Mouse (Mus musculus): ENCODE measurements at regions not wholly inside any gene's neighbourhood (a gene's known extent, or its start where the extent isn't known, plus 50 kb on each side); places are given as distances from the start of the nearest gene placed in this dataset.

DNA sequence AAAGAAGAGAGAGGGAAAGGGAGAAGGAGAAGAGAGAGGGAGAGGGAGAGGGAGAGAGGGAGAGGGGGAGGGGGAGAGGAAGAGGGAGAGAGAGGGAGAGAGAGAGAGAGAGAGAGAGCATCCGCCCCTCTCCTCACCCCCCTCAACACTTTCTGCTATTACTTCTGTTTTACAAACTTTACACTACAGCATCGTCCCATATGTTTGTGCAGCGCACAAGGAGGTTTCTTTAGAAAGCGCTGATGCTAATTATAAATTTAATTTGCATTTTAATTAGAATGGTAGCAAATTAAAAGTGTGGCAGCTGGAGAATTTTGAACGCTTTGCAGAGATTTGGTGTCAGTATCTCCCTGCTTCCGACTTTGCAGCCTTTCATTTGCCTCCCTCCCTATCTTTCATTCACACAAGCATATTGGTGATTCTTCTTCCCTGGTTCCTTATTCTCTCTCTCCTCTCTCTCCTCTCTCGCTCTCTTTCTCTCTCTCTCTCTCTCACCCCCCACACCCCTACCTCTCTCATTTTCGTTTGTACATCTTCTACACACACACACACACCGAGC lies 476.0 kb downstream of the Nr2f2 start:
- no peak for ATAC-seq (replicated peaks; ENCODE audit: low read depth, poor library complexity, severe bottlenecking)

DNA sequence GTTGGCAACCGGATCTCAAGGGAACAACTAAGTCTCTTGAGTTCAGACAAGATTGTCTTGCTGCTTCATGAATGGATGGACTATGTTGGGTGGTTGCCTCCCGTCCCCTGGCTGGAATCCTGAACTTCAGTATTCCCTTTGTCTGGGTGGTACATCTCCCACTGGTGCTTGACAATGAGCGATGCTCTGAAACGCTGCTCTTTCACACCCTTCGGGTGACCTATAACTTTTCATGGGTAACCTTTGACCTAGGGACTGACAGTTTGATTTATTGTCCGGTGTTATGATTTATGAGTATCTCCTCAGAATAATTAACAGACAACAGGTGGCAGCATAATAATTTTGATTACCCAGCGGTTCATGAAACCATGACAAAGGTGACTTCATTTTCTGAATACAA lies 478.3 kb downstream of the Nr2f2 start:
- ATAC-seq (replicated peaks; ENCODE audit: low read depth, poor library complexity, severe bottlenecking) = no peak

DNA sequence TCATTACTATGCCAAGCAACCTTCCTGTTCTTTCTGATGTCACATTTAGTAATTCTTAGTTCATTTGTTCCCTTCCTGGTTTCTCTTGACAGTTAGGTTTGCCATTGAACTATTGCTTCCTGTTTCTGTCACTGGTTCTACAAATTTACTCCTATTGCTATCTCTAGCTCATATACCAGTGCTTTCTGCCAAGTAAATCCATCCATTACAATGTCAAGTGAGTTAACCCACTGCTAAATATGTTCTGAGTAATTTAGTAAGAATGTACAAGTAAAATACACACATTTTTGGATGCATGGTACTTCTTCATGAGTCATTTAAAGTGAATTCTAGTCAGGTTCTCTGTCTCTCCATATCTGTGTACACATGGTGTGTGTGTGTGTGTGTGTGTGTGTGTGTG lies 489.5 kb downstream of the Nr2f2 start:
- no peak for ATAC-seq (replicated peaks; ENCODE audit: low read depth, poor library complexity, severe bottlenecking)

DNA sequence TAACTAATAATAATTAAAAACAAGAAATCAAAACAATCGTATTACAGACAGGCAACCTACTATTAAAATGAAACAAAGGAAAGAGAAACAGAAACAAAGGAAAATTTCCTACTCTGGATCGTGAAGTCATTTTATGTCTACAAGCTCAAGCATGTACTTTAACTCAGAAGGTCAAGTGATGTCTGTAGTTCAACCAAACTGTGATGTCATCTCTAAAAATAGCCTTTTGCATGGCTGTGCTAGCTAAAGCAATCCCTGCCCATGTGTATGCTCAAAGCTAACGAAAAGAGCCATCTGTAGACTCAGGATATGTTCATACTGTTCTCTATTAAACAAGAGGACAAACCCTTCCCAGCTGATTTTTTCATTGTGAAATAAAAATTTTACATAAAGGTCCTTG lies 500.7 kb downstream of the Nr2f2 start:
- no peak for ATAC-seq (replicated peaks; ENCODE audit: low read depth, poor library complexity, severe bottlenecking)

DNA sequence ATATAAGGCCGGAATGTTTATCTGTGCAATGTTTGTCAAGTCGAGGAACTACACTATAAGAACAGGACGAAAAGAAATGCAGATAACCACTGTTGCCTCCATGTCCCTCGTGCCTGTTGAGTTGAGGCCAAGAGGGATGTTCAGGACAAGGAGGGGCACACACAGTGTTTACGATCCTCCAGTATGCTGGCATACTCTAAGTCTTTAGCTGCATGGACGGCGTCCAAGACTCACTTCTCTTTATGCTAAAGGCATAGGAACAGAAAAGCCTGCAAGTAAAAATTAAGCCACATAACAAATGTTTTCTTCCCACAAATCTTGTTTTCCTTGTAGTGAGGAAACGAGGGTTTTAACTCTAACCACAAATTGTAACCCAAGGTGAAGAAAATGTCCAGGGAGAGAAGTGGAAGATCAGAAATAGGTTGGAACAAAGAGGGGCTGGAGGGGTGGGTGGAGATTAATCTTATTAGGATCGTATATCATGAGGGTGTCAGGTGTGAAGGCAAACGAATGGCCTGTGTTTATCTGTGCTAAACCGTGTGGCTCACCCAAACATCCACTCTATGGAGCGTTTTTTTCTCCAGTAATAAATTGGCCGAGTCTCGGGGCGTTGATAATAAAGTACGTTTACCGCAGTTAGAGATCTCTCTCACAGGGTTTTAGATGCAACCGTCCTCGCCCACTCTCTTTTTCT lies 521.8 kb downstream of the Nr2f2 start:
- ATAC-seq (replicated peaks; ENCODE audit: low read depth, poor library complexity, severe bottlenecking) = no peak

DNA sequence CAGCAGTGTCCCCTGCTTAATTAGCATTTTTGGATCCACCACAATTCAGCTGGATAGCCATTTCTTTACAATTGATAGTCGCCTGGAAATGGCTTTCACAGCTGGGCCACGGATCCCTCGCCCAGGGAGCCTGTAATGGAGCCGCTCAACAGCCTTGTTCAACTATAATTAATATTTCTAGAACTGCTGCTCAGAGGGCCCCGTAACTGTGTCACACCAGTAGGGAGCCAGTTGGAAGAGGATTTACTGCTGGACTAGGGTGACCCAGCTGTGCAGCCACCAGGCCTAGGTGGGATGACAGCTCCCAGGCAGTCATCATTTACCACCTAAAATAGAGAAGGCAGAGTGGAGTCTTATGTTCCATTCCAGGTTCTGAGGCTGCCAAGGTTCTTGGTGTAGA lies 529.2 kb downstream of the Nr2f2 start:
- no peak for ATAC-seq (replicated peaks; ENCODE audit: low read depth, poor library complexity, severe bottlenecking)

DNA sequence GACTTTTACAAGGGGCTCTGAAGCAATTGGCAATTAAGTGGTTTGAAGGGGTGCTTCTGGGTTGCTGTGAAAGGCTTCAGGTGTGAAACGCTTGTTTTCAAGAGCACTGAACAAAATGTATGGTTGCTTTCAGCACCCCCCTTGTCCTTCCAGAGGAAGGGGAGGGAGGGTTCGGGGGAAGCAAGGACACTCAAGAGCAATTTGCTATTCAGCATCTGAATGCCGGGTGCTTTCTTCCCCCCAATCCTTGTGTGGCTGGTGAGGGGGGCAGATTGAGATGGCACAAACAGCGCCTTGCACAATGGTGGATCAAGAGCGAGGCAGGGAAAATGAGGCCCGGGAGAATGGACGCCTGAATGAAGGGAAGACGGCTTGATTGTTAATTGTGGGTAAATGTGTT lies 539.3 kb downstream of the Nr2f2 start:
- no peak for ATAC-seq (replicated peaks; ENCODE audit: low read depth, poor library complexity, severe bottlenecking)

DNA sequence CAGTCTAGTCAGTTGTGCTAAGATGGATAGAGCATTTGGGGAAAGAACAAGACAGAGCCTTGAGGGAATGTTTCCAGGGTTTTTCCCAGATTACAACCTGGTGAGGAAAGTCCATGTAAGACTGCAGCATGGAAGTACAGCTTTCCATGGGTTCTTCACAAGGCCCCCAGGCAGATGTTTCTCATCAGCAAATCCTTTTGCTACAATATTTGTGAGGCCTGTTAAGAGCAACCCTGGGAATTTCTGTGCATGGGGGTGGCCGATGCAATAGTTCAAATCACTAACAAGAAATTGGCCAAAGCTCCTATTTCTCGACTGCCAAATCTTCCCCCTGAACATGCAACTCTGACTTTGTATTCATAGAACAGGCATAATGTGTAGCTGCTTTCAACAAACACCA lies 546.0 kb downstream of the Nr2f2 start:
- no peak for ATAC-seq (replicated peaks; ENCODE audit: low read depth, poor library complexity, severe bottlenecking)

DNA sequence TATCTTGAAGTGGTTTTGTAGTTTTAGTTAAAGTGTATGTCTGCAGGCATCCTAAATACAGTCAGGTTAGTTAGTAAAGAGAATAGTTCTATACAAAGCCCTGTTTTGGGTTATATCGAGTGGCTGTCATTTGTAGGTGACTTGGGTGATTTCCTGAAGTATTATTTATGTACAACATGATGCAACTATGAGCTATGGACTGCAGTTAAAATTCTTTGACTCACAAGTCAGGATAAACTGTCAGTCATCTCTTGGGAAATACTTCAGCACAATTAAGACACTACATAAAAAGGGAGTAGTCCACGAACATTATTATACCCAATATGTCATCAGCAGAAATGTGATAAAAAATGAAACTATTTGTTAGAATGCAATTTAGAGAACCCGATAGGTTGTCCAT lies 554.2 kb downstream of the Nr2f2 start:
- no peak for ATAC-seq (replicated peaks; ENCODE audit: low read depth, poor library complexity, severe bottlenecking)

DNA sequence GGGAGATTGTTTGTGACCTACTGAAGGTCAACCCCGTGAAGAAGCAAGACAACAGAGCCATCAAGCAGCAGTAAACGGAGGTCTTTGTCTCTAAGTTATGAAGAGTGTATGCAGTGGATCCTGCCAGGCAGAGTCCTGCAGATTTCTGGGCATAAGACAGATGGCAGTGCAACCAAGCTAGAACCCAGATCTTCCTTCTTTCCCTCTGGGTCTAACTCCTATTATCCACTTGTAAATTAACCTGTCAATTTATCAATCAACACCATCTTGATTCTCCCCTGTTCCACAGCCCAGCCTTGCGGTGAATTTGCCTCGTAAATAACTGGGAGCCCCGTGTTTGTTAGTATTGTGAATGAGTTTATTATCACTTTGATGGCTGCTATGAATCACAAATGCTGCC lies 555.7 kb downstream of the Nr2f2 start:
- ATAC-seq (replicated peaks; ENCODE audit: low read depth, poor library complexity, severe bottlenecking) = no peak

DNA sequence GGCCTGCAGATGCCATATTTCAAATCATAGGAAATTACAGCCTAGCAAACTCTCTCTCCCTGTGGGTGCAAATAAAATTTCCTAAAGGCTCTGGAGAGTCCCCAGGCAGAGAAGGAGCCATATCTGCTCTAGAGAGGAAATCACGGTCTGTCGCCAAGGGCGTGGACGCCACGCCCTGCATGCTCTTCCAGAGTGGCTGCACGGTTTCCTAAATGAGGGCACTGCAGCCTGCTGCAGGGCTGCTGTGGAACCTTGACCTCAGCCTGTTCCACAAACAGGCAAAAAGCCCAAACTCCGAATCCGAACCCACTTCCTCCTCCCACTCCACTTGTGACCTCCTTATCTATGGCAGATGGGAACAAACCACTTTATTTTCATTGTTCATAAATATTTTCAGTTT lies 559.3 kb downstream of the Nr2f2 start:
- no peak for ATAC-seq (replicated peaks; ENCODE audit: low read depth, poor library complexity, severe bottlenecking)

DNA sequence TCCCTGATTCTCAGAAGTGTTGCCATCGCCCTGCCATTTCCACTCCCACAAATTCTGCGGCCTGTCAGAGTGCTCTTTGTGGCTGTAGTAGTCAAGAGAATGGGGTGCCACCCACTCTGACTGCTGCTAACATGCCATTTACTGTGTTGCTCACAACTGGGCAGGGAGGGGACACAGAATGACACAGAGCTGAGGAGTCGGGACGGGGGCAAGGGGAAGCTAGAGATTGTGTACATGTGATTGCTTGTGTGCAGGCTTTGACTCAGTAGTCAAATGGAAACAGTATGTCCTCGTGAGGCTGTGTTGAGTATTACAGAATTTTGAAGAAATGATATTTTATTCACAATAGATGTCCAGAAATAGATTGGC lies 595.6 kb downstream of the Nr2f2 start:
- ATAC-seq (replicated peaks; ENCODE audit: low read depth, poor library complexity, severe bottlenecking) = no peak

DNA sequence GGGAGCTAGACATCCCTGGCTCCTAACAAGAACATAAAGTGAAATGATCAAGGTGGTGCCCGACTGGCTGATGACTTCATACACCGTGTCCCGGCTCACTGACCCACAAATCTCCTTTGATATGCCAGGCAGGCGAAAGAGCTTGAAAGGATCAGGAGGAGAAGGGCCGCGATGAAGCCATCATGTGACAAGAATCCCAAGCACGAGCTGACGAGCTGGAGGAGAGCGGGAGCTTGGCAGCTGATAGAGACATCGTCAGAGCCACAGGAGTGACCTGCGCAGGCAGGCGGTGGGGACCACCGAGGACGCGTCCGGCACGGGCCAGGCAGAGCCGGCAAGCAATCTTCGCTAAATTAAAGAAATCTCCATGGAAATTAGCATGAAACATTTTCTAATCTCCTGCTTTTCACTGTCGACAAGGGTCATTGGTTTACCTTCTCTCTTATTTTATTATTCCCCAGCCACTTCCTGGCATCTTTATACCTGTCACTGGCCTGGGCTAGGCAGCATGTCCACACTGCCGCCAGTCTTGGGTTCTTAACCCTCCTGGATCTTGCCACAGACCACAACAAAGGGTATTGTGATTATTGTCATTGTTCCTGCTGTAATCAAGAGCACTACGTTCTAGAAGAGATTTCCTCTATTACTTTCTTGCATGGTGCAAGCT lies 596.1 kb downstream of the Nr2f2 start:
- no peak for ATAC-seq (replicated peaks; ENCODE audit: low read depth, poor library complexity, severe bottlenecking)

DNA sequence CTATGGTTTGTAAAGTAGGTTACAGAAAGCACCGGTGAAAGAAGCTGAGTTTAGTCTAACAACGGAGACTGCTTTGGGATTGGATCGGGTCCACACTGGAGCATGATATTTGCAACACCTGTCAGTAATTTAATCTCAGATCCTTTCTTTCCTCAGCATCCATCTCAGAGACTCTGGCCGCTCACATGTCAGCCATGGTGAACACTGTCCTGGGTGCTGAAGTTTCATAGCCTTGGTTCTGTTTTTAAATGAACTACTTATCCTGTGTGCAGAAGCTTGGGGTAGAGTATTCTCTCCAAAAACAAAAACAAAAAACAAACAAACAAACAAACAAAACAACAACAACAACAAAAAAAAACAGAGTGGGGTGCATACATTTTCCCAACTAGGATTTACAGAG lies 600.1 kb downstream of the Nr2f2 start:
- ATAC-seq (replicated peaks; ENCODE audit: low read depth, poor library complexity, severe bottlenecking) = no peak

DNA sequence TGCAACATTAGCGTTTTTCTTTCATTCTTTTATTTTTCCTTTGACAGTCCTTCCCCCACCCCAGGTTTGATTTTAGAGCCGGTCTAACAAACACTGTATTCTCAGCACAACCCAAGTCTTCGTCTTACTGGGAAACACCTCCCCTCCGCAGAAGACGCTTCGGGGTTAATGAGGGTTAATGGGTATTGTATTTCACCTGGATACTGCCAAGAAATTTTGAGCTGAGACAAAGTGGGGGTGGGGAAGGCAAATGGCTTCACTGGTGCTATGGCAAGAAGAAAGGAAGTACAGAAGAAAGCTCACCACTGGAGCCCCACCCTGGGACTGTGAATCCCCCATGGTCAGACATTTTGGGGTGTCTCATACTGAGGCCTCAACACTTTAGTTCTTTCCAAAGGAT lies 626.0 kb downstream of the Nr2f2 start:
- no peak for ATAC-seq (replicated peaks; ENCODE audit: low read depth, poor library complexity, severe bottlenecking)

DNA sequence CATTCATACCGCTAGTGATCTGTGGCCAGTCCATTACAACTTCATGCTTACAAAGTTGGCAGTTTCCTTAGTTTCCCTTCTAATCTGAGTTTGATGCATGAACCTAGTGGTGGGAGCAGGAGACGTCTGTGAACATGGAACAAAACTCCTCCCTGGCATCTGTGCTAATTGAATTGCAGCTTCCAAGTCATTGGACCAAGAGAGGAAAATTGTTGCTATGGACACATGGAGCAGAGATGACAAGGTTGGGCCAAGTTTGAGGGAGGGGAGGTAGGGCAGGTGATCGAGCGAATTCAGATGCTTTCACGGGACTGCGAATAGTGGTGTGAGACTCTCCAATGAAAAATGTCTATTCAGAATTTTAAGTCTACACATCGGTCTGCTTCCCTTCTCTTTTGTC lies 627.5 kb downstream of the Nr2f2 start:
- ATAC-seq (replicated peaks; ENCODE audit: low read depth, poor library complexity, severe bottlenecking) = no peak

DNA sequence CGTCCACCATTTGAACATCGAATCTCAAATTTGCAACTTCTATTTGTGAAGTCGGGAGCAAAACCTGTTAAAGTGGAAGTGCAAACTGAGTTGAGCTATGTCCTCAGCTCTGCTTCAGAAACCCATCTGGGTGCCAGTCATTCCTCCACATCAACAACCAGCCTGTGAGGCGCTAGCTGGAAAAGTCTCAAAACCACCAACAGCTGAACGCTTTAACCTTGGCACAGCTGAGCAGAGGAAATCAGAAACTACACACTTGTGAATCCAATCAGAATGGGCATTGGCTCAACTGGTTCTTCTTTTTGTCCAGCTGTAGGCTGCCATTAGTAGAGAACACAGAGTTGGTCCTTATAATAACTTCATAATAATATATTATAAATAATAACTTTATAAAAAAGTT lies 651.5 kb downstream of the Nr2f2 start:
- no peak for ATAC-seq (replicated peaks; ENCODE audit: low read depth, poor library complexity, severe bottlenecking)

DNA sequence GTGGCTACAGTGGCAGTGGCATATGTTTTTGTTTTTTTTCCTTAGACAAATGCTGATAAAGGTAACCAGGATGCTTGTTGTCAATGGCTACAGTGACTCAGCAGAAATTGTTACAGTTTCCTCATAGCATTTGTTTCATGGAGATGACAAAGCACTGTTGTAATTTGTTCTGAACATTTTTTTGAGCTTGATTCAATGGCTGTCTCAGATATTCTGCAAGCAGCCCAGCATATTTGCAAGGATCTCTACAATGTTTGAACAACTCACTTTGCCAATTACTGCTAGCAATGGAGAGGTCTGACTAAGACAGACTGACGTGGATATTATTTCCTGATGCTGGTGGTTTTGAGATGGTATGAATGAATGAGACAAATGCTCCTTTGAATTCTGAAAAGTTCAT lies 696.3 kb downstream of the Nr2f2 start:
- ATAC-seq (replicated peaks; ENCODE audit: low read depth, poor library complexity, severe bottlenecking) = no peak

DNA sequence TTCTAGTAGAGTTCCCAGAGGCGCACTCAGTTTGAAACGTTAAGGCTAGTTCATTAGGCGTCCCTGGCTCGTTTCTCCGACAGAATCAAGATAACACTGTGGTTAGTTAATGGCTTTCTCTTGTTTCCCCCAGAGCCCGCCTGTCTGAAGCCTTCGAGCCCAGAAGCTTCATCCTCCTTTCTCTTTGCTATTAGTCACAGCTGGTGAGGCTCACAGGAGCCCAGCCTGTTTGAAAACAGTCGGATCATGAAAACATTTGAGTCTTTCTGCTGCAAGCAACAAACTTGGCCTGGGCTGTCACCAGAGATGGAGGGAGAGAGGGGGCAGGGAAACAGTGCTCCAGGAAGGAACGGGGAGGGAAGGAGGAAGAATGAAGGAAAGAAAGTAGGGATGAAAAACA lies 711.0 kb downstream of the Nr2f2 start:
- no peak for ATAC-seq (replicated peaks; ENCODE audit: low read depth, poor library complexity, severe bottlenecking)

DNA sequence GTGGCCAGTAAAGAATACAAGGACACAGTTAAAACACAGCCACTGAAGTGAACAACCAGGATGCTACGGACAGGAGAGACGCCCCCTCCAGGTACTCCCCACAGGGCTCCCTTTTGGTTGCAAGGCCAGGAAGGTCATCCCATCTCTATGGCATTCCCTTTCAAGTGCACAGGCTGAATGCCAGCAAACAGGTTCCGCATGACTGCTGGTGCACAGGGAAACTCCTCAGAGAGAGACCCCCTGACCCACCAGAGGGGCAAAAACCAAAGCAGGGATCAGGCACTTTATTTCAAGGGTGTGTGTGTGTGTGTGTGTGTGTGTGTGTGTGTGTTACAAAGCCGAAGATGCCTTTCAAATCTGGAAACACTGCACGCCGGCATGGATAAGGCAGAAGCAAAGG lies 721.1 kb downstream of the Nr2f2 start:
- ATAC-seq (replicated peaks; ENCODE audit: low read depth, poor library complexity, severe bottlenecking) = no peak

DNA sequence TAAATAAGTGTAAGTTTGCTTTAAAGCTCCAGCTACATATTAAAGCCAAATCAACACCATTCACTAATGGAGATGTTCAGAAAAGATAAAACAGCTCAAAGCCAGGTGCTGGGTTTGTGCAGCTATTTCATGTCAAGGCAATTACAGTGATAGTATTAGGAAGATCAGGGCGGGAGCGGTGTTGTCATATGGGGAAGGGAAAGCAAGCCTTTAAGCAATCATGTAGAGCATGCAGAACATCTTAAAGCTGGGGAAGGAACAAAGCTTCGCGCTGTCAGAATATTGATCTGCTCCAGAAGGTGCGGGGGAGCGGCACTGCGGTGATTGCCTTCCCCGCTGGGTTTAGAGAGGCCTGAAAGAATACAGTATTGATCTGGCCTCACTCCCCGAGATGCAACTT lies 724.9 kb downstream of the Nr2f2 start:
- ATAC-seq (replicated peaks; ENCODE audit: low read depth, poor library complexity, severe bottlenecking) = no peak

DNA sequence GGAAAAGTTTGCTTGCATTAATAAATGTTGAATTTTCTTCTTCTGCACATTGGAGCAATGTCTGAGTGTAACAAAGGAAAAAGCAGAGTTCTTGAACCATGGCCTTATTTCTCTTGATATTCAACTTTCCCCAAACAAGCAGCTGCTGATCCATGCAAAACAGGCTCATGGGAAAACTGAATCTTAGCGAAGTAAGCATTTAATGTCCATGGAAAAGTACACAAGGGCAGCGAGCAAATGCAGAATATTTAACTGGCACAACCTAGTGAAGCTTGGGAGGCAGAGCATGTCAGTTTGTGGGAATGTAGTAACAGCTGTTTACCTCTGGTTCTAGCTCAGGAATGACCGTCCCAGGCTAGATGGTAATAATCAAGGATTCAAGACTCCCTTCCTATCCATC lies 766.7 kb downstream of the Nr2f2 start:
- no peak for ATAC-seq (replicated peaks; ENCODE audit: low read depth, poor library complexity, severe bottlenecking)
